Mouse (Mus musculus) liver, postnatal 0 days (tissue): ENCODE results near the gene Slc7a6os.

Source experiments
- CTCF ChIP-seq: sonication (generic); IDR thresholded peaks from 2 replicates; pipeline ENCODE4 v1.5.1; 2016; ENCODE audit warnings: antibody characterized with exemption, low read depth
- EP300 ChIP-seq: IDR thresholded peaks from 2 replicates; pipeline ENCODE4 v1.6.1; 2016; ENCODE audit warnings: antibody characterized with exemption, low read depth, mild to moderate bottlenecking

DNA sequence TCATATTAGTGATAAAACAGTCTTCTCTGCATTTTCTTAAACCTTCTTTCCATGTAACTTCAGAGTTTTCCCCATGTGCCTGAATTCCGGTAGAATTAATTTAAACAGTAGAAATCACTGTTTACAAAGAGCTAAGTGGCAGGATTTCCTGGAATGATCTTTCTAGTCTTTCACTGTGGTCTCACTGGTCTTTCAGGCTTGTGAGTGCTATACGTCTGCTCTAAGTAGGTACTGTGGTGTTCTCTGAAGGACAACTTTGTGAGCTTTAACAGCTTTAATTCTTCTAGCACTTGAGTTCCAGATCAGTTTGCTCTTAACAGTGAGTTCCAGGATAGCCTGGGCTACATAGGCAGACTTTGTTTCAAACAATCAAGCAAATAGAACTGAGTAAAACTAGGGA is 32.3 kb downstream of the Slc7a6os start:
- TF ChIP-seq CTCF: no peak
- no peak for TF ChIP-seq EP300
